Mouse (Mus musculus) kidney, adult 11 months (tissue): ENCODE results near the gene Pfdn4.

Source experiments
- DNase-seq: peaks from one replicate; pipeline ENCODE4 v3.0.0; 2022

Gene Pfdn4

GRCm38 (mm10) chr2:170552088-170552487, 55.9 kb downstream of the Pfdn4 start:
- DNase-seq: no peak

GRCm38 (mm10) chr2:170563956-170564855, 68.0 kb downstream of the Pfdn4 start:
- DNase-seq: no peak

- no peak for DNase-seq
These were observed 68.8 kb downstream of the Pfdn4 start for GRCm38 (mm10) chr2:170564995-170565394.
